Mouse (Mus musculus) kidney, embryonic 14.5 days (tissue): Measurements from ENCODE around the gene Vps11. TPM values are rescaled to one million over a fixed set of nuclear protein-coding genes. Genes with fewer than 3 reads are reported as not detected.
A peak's percentile ranks its signal among the peaks of the same experiment; 100 is the strongest.
"Not testable (repeated sequence)": the region's sequence is repeated elsewhere in the genome, so short reads cannot be mapped to it uniquely, and the experiment has no call there.

Experiments
- ATAC-seq: fragments of 200-750 bp; cut with Nextera tagmentation; 2 replicates; pipeline ENCODE4 v1.8.0; 2017; ENCODE audit warnings: moderate number of reproducible peaks, mild to moderate bottlenecking, moderate TSS enrichment, moderate library complexity; ENCODE audit not compliant: low FRiP score, low TSS enrichment
- H3K27ac ChIP-seq: fragments of 300-500 bp; sonication (generic); 2 replicates; pipeline ENCODE4 v1.5.1; 2014; ENCODE audit warnings: low read depth, mild to moderate bottlenecking, low read length, moderate library complexity, mixed read lengths
- H3K27me3 ChIP-seq: fragments of 300-500 bp; sonication (generic); 2 replicates; pipeline ENCODE4 v1.6.1; 2014; ENCODE audit warnings: mild to moderate bottlenecking, low read length; ENCODE audit not compliant: control insufficient read depth, insufficient read depth
- H3K36me3 ChIP-seq: fragments of 300-500 bp; sonication (generic); 2 replicates; pipeline ENCODE4 v1.6.1; 2014; ENCODE audit warnings: low read length, mixed read lengths; ENCODE audit not compliant: control insufficient read depth, insufficient read depth
- H3K4me1 ChIP-seq: fragments of 300-500 bp; sonication (generic); 2 replicates; pipeline ENCODE4 v1.6.1; 2014; ENCODE audit warnings: low read length, mixed read lengths; ENCODE audit not compliant: control insufficient read depth, insufficient read depth
- H3K4me2 ChIP-seq: fragments of 300-500 bp; sonication (generic); replicated peaks from 2 replicates; pipeline ENCODE4 v1.6.1; 2014; ENCODE audit warnings: low read depth, mild to moderate bottlenecking, low read length
- H3K4me3 ChIP-seq: fragments of 300-500 bp; sonication (generic); 2 replicates; pipeline ENCODE4 v1.5.1; 2014; ENCODE audit warnings: mild to moderate bottlenecking, low read length
- H3K9ac ChIP-seq: fragments of 300-500 bp; sonication (generic); 2 replicates; pipeline ENCODE4 v1.6.1; 2014; ENCODE audit warnings: low read depth, mild to moderate bottlenecking, low read length, moderate library complexity
- H3K9me3 ChIP-seq: fragments of 300-500 bp; sonication (generic); 2 replicates; pipeline ENCODE4 v1.6.1; 2016; ENCODE audit warnings: low read length; ENCODE audit not compliant: control insufficient read depth
- WGBS: fragments of 180-500 bp; shearing (Covaris S2); extraction: QIAGEN DNeasy Blood & Tissue Kit; methylation state at CpG from one replicate; pipeline ENCODE4 v1.1.7; 2014; 5-methylcytosine and 5-hydroxymethylcytosine counted together
- polyA plus RNA-seq: library from polyadenylated mRNA; unstranded; fragments of >200 nt; fragmentation: Nextera tagmentation; extraction: Ambion mirVana; gene quantifications from 2 replicates; pipeline ENCODE4 v1.2.1, GENCODE M21; 2014

The Vps11 gene
- 18.0 and 28.1 TPM in 2 replicates for polyA plus RNA-seq

GRCm38 (mm10) chr9:44361190-44361917, at the start of gene Vps11:
Gene Vps11, minus strand, starts transcription at chr9:44361670.
- H3K27me3 ChIP-seq: no peaks in the 10 kb centered on the region
- peak; percentile 93 for ATAC-seq
- peak within 1 kb of the TSS; percentile 7; the same call in 1 of the 2 replicates for H3K27ac ChIP-seq
- H3K9ac ChIP-seq: peak within 1 kb of the TSS; percentile 65
- H3K4me3 ChIP-seq: peak within 1 kb of the TSS; percentile 68
- H3K4me2 ChIP-seq: peak within 1 kb of the TSS; percentile 65
- H3K36me3 ChIP-seq: peaks cover 29% of the 10 kb centered on the region
- WGBS: 1% methylated on average over 44 of the region's 44 CpGs
- no peaks in the 10 kb centered on the region for H3K9me3 ChIP-seq
- peaks cover 6% of the 10 kb centered on the region; the same call in 1 of the 2 replicates for H3K4me1 ChIP-seq

- Histone ChIP-seq H3K9me3 (no peaks in the 10 kb centered on the region), H3K4me3 (no peak overlapping the region), H3K4me1 (no peaks in the 10 kb centered on the region), H3K36me3 (peaks cover 59% of the 10 kb centered on the region), H3K9ac (no peak overlapping the region), H3K4me2 (no peak overlapping the region), H3K27ac (no peak overlapping the region), H3K27me3 (no peaks in the 10 kb centered on the region)
- no peak for ATAC-seq
- 85% methylated on average over 2 of the region's 2 CpGs for WGBS
These were observed 49.3 kb upstream of the Vps11 start for GRCm38 (mm10) chr9:44410647-44411336.

- H3K9ac ChIP-seq: peak overlapping the region; percentile 92; the same call in 1 of the 2 replicates
- not testable (repeated sequence) for H3K4me1 ChIP-seq, H3K9me3 ChIP-seq, ATAC-seq, H3K27ac ChIP-seq, H3K27me3 ChIP-seq
- H3K4me2 ChIP-seq: peak overlapping the region; percentile 68
- WGBS: 78% methylated on average over 9 of the region's 9 CpGs
- peaks cover 69% of the 10 kb centered on the region for H3K36me3 ChIP-seq
- H3K4me3 ChIP-seq: peak overlapping the region; percentile 89
These were observed 47.2 kb upstream of the Vps11 start for GRCm38 (mm10) chr9:44408693-44409092.

GRCm38 (mm10) chr9:44407752-44408097, 46.3 kb upstream of the Vps11 start:
- Histone ChIP-seq H3K36me3 (peaks cover 70% of the 10 kb centered on the region), H3K27ac (peak overlapping the region; percentile 97), H3K27me3 (no peaks in the 10 kb centered on the region), H3K9ac (peak overlapping the region; percentile 92), H3K4me1 (no peaks in the 10 kb centered on the region), H3K4me3 (peak overlapping the region; percentile 89), H3K9me3 (no peaks in the 10 kb centered on the region), H3K4me2 (peak overlapping the region; percentile 68)
- ATAC-seq: no peak
- under 1% methylated on average over 24 of the region's 24 CpGs for WGBS

GRCm38 (mm10) chr9:44406906-44407751, 45.7 kb upstream of the Vps11 start, which contains the start of the genes Rps25 and Trappc4:
Gene Rps25, plus strand, starts transcription at chr9:44407139.
Gene Trappc4, minus strand, starts transcription at chr9:44407600.
- Histone ChIP-seq H3K27ac (peak within 1 kb of the TSS; percentile 97), H3K27me3 (no peaks in the 10 kb centered on the region), H3K9me3 (no peaks in the 10 kb centered on the region), H3K4me1 (no peaks in the 10 kb centered on the region), H3K9ac (peak within 1 kb of the TSS; percentile 92), H3K4me2 (peak within 1 kb of the TSS; percentile 68), H3K36me3 (peaks cover 70% of the 10 kb centered on the region), H3K4me3 (peak within 1 kb of the TSS; percentile 89)
- under 1% methylated on average over 51 of the region's 51 CpGs for WGBS
- ATAC-seq: peak; percentile 97

GRCm38 (mm10) chr9:44405011-44405410, 43.5 kb upstream of the Vps11 start:
- no peaks in the 10 kb centered on the region for H3K27me3 ChIP-seq
- H3K9ac ChIP-seq: no peak overlapping the region
- no peak overlapping the region for H3K4me3 ChIP-seq
- no peaks in the 10 kb centered on the region for H3K9me3 ChIP-seq
- no peak overlapping the region for H3K27ac ChIP-seq
- WGBS: 71% methylated on average over 3 of the region's 3 CpGs
- no peak overlapping the region for H3K4me2 ChIP-seq
- no peak for ATAC-seq
- H3K36me3 ChIP-seq: peaks cover 69% of the 10 kb centered on the region
- H3K4me1 ChIP-seq: no peaks in the 10 kb centered on the region

GRCm38 (mm10) chr9:44401081-44401480, 39.6 kb upstream of the Vps11 start:
- Histone ChIP-seq H3K27ac (no peak overlapping the region), H3K9ac (no peak overlapping the region), H3K4me2 (no peak overlapping the region), H3K4me3 (no peak overlapping the region), H3K9me3 (no peaks in the 10 kb centered on the region), H3K36me3 (peaks cover 54% of the 10 kb centered on the region), H3K4me1 (peaks cover 11% of the 10 kb centered on the region), H3K27me3 (no peaks in the 10 kb centered on the region)
- ATAC-seq: no peak
- 82% methylated on average over 4 of the region's 4 CpGs for WGBS

- no peak overlapping the region for H3K27ac ChIP-seq
- no peak overlapping the region for H3K4me2 ChIP-seq
- no peaks in the 10 kb centered on the region for H3K9me3 ChIP-seq
- peaks cover 45% of the 10 kb centered on the region for H3K36me3 ChIP-seq
- H3K4me1 ChIP-seq: peaks cover 11% of the 10 kb centered on the region
- H3K27me3 ChIP-seq: no peaks in the 10 kb centered on the region
- WGBS: 87% methylated on average over 6 of the region's 6 CpGs
- no peak overlapping the region for H3K4me3 ChIP-seq
- H3K9ac ChIP-seq: no peak overlapping the region
- ATAC-seq: no peak
These were observed 38.3 kb upstream of the Vps11 start for GRCm38 (mm10) chr9:44399795-44400114.
